Mouse (Mus musculus) forebrain, embryonic 13.5 days (tissue): Measurements from ENCODE around the gene Gm45717. TPM values are rescaled to one million over a fixed set of nuclear protein-coding genes. Genes with fewer than 3 reads are reported as not detected.

ENCODE experiments used
- ATAC-seq: fragments of 200-750 bp; cut with Nextera tagmentation; 2 replicates; pipeline ENCODE4 v1.8.0; 2017
- H3K27ac ChIP-seq: fragments of 300-500 bp; sonication (generic); 2 replicates; pipeline ENCODE4 v1.5.1; 2015; ENCODE audit warnings: inconsistent platforms, mild to moderate bottlenecking, moderate library complexity
- H3K27me3 ChIP-seq: fragments of 300-500 bp; sonication (generic); 2 replicates; pipeline ENCODE4 v1.6.1; 2015; ENCODE audit warnings: mild to moderate bottlenecking, inconsistent platforms
- H3K36me3 ChIP-seq: fragments of 300-500 bp; sonication (generic); 2 replicates; pipeline ENCODE4 v1.6.1; 2015; ENCODE audit warnings: mild to moderate bottlenecking, inconsistent platforms; ENCODE audit not compliant: poor library complexity, severe bottlenecking
- H3K4me1 ChIP-seq: fragments of 300-500 bp; sonication (generic); 2 replicates; pipeline ENCODE4 v1.6.1; 2015; ENCODE audit warnings: inconsistent platforms
- H3K4me2 ChIP-seq: fragments of 300-500 bp; sonication (generic); 2 replicates; pipeline ENCODE4 v1.6.1; 2015; ENCODE audit warnings: inconsistent platforms, mild to moderate bottlenecking, moderate library complexity
- H3K4me3 ChIP-seq: fragments of 300-500 bp; sonication (generic); 2 replicates; pipeline ENCODE4 v1.5.1; 2015; ENCODE audit warnings: mild to moderate bottlenecking, inconsistent platforms
- H3K9ac ChIP-seq: fragments of 300-500 bp; sonication (generic); 2 replicates; pipeline ENCODE4 v1.6.1; 2015; ENCODE audit warnings: mild to moderate bottlenecking, inconsistent platforms
- H3K9me3 ChIP-seq: fragments of 300-500 bp; sonication (generic); replicated peaks from 2 replicates; pipeline ENCODE4 v1.6.1; 2016; ENCODE audit warnings: inconsistent platforms
- WGBS: fragments of 180-500 bp; shearing (Covaris S2); methylation state at CpG from one replicate; pipeline ENCODE4 v1.1.7; 2015; 5-methylcytosine and 5-hydroxymethylcytosine counted together
- polyA plus RNA-seq: library from polyadenylated mRNA; unstranded; fragments of >200 nt; fragmentation: Nextera tagmentation; extraction: Ambion mirVana; gene quantifications from 2 replicates; pipeline ENCODE4 v1.2.1, GENCODE M21; 2015

Gene Gm45717
- polyA plus RNA-seq, 1 experiment from 2014 or later = not detected

GRCm38 (mm10) chr7:140961416-140961815 is 5.7 kb upstream of the Gm45717 start:
- Histone ChIP-seq H3K9ac (no peak overlapping the region), H3K4me1 (peaks cover 17% of the 10 kb centered on the region), H3K27ac (no peak overlapping the region), H3K4me2 (no peak overlapping the region), H3K4me3 (no peak overlapping the region), H3K36me3 (no peaks in the 10 kb centered on the region), H3K27me3 (peaks cover 5% of the 10 kb centered on the region; the same call in 1 of the 2 replicates), H3K9me3 (no peaks in the 10 kb centered on the region)
- ATAC-seq = no peak
- WGBS = 64% methylated on average over 2 of the region's 2 CpGs

GRCm38 (mm10) chr7:140960026-140960425 is 4.3 kb upstream of the Gm45717 start:
- Histone ChIP-seq H3K4me3 (no peak overlapping the region), H3K27me3 (peaks cover 5% of the 10 kb centered on the region; the same call in 1 of the 2 replicates), H3K9ac (no peak overlapping the region), H3K9me3 (no peaks in the 10 kb centered on the region), H3K4me1 (peaks cover 24% of the 10 kb centered on the region), H3K4me2 (no peak overlapping the region), H3K27ac (no peak overlapping the region), H3K36me3 (no peaks in the 10 kb centered on the region)
- WGBS = 36% methylated on average over 5 of the region's 5 CpGs
- no peak for ATAC-seq

GRCm38 (mm10) chr7:140959181-140959901 is 3.6 kb upstream of the Gm45717 start:
- H3K9me3 ChIP-seq = no peaks in the 10 kb centered on the region
- no peak overlapping the region for H3K4me3 ChIP-seq
- H3K4me2 ChIP-seq = no peak overlapping the region
- ATAC-seq = no peak
- no peak overlapping the region for H3K9ac ChIP-seq
- H3K4me1 ChIP-seq = peaks cover 29% of the 10 kb centered on the region
- H3K27me3 ChIP-seq = peaks cover 5% of the 10 kb centered on the region; the same call in 1 of the 2 replicates
- H3K27ac ChIP-seq = no peak overlapping the region; the same call in 1 of the 2 replicates
- H3K36me3 ChIP-seq = no peaks in the 10 kb centered on the region
- under 1% methylated on average over 9 of the region's 9 CpGs for WGBS

- WGBS = 60% methylated on average over 6 of the region's 6 CpGs
- no peak for ATAC-seq
- H3K4me1 ChIP-seq = peaks cover 29% of the 10 kb centered on the region
- no peaks in the 10 kb centered on the region for H3K9me3 ChIP-seq
- H3K4me2 ChIP-seq = no peak overlapping the region
- no peak overlapping the region for H3K27ac ChIP-seq
- H3K36me3 ChIP-seq = no peaks in the 10 kb centered on the region
- H3K4me3 ChIP-seq = no peak overlapping the region
- no peak overlapping the region for H3K9ac ChIP-seq
- peaks cover 5% of the 10 kb centered on the region; the same call in 1 of the 2 replicates for H3K27me3 ChIP-seq
Observed at GRCm38 (mm10) chr7:140956556-140956869, 776 bp upstream of the Gm45717 start.

GRCm38 (mm10) chr7:140955342-140955741 is 395 bp downstream of the Gm45717 start:
- Histone ChIP-seq H3K9me3 (no peaks in the 10 kb centered on the region), H3K4me3 (peak overlapping the region; percentile 35), H3K4me2 (peak overlapping the region; percentile 61), H3K27ac (no peak overlapping the region), H3K4me1 (peaks cover 35% of the 10 kb centered on the region), H3K36me3 (no peaks in the 10 kb centered on the region), H3K27me3 (peaks cover 5% of the 10 kb centered on the region; the same call in 1 of the 2 replicates), H3K9ac (peak overlapping the region; percentile 46; the same call in 1 of the 2 replicates)
- ATAC-seq = 0 out of 2 replicates have a peak, but pooled peaks have one; percentile 24
- WGBS = 16% methylated on average over 17 of the region's 17 CpGs

GRCm38 (mm10) chr7:140954733-140955071 is 1.0 kb downstream of the Gm45717 start:
- Histone ChIP-seq H3K9ac (0 out of 2 replicates have a peak overlapping the region, but pooled peaks have one; percentile 46), H3K4me2 (peak overlapping the region; percentile 61), H3K27ac (no peak overlapping the region), H3K27me3 (peaks cover 5% of the 10 kb centered on the region; the same call in 1 of the 2 replicates), H3K4me1 (peaks cover 38% of the 10 kb centered on the region), H3K4me3 (peak overlapping the region; percentile 35), H3K36me3 (no peaks in the 10 kb centered on the region), H3K9me3 (no peaks in the 10 kb centered on the region)
- ATAC-seq = no peak
- WGBS = 11% methylated on average over 9 of the region's 9 CpGs

- peak overlapping the region; percentile 35; the same call in 1 of the 2 replicates for H3K4me3 ChIP-seq
- no peaks in the 10 kb centered on the region for H3K36me3 ChIP-seq
- 71% methylated on average over 15 of the region's 15 CpGs for WGBS
- no peak overlapping the region for H3K27ac ChIP-seq
- H3K4me1 ChIP-seq = peaks cover 32% of the 10 kb centered on the region
- H3K9ac ChIP-seq = 0 out of 2 replicates have a peak overlapping the region, but pooled peaks have one; percentile 46
- peaks cover 5% of the 10 kb centered on the region; the same call in 1 of the 2 replicates for H3K27me3 ChIP-seq
- peak overlapping the region; percentile 61 for H3K4me2 ChIP-seq
- ATAC-seq = no peak
- H3K9me3 ChIP-seq = no peaks in the 10 kb centered on the region
Observed at GRCm38 (mm10) chr7:140953800-140954732, 1.7 kb downstream of the Gm45717 start.

- H3K9ac ChIP-seq = no peak overlapping the region
- 88% methylated on average over 11 of the region's 11 CpGs for WGBS
- H3K27me3 ChIP-seq = peaks cover 3% of the 10 kb centered on the region; the same call in 1 of the 2 replicates
- H3K4me1 ChIP-seq = peaks cover 25% of the 10 kb centered on the region
- H3K27ac ChIP-seq = no peak overlapping the region
- H3K4me3 ChIP-seq = no peak overlapping the region
- H3K36me3 ChIP-seq = 0 out of 2 replicates have a peak, but pooled peaks cover 6% of the 10 kb centered on the region
- no peaks in the 10 kb centered on the region for H3K9me3 ChIP-seq
- no peak overlapping the region for H3K4me2 ChIP-seq
- no peak for ATAC-seq
Observed at GRCm38 (mm10) chr7:140953133-140953532, 2.6 kb downstream of the Gm45717 start.

GRCm38 (mm10) chr7:140952441-140952840 is 3.3 kb downstream of the Gm45717 start:
- Histone ChIP-seq H3K4me2 (no peak overlapping the region), H3K9me3 (no peaks in the 10 kb centered on the region), H3K27ac (no peak overlapping the region), H3K27me3 (no peaks in the 10 kb centered on the region), H3K4me3 (no peak overlapping the region), H3K4me1 (peaks cover 25% of the 10 kb centered on the region), H3K36me3 (0 out of 2 replicates have a peak, but pooled peaks cover 6% of the 10 kb centered on the region), H3K9ac (no peak overlapping the region)
- WGBS = 88% methylated on average over 7 of the region's 7 CpGs
- ATAC-seq = no peak

- Histone ChIP-seq H3K4me1 (peaks cover 25% of the 10 kb centered on the region), H3K4me2 (no peak overlapping the region), H3K9me3 (no peaks in the 10 kb centered on the region), H3K4me3 (no peak overlapping the region), H3K9ac (no peak overlapping the region), H3K27ac (no peak overlapping the region), H3K27me3 (no peaks in the 10 kb centered on the region), H3K36me3 (0 out of 2 replicates have a peak, but pooled peaks cover 6% of the 10 kb centered on the region)
- no peak for ATAC-seq
- 83% methylated on average over 6 of the region's 6 CpGs for WGBS
Observed at GRCm38 (mm10) chr7:140951765-140952164, 4.0 kb downstream of the Gm45717 start.

GRCm38 (mm10) chr7:140951051-140951450 is 4.7 kb downstream of the Gm45717 start:
- Histone ChIP-seq H3K27me3 (no peaks in the 10 kb centered on the region), H3K9ac (no peak overlapping the region), H3K9me3 (no peaks in the 10 kb centered on the region), H3K4me2 (no peak overlapping the region), H3K4me3 (no peak overlapping the region), H3K4me1 (peaks cover 25% of the 10 kb centered on the region), H3K36me3 (peaks cover 13% of the 10 kb centered on the region; the same call in 1 of the 2 replicates), H3K27ac (no peak overlapping the region)
- 67% methylated on average over 8 of the region's 8 CpGs for WGBS
- ATAC-seq = no peak
